8 mouse cellular contexts compared by ENCODE assay signal in genomic region chr10:56369073-56369472, GRCm38 (mm10). TPM values are rescaled to one million over a fixed set of nuclear protein-coding genes. Genes with fewer than 3 reads are reported as not detected.
DNase-seq lines count a peak whose midpoint lies in the region; ATAC-seq and TF ChIP-seq lines count a peak whose summit lies in the region.

No protein-coding gene starts in this region.

- H3K9me3 ChIP-seq in ES-E14 (ENCODE audit: control insufficient read depth, insufficient read depth, low read depth, low read length): no peaks in the 10 kb centered on the region
- no peaks in the 10 kb centered on the region for H3K9me3 ChIP-seq in forebrain, embryonic 13.5 days (replicated peaks)

- DNase-seq in ES-E14 (ENCODE audit: low read depth, low spot score): no peak
- peak; percentile 80 for DNase-seq in brain, embryonic 14.5 days (ENCODE audit: low read depth)
- peak; percentile 68 to 80 for DNase-seq in heart, postnatal 36 days
- peak; percentile 31 for DNase-seq in layer of hippocampus, adult 9-10 months (ENCODE audit: low spot score)
- peak; percentile 88 for DNase-seq in lung, postnatal 36 days
- DNase-seq in right cerebral cortex, postnatal 4 days: peak; percentile 76
- DNase-seq in yolk sac, embryonic 10.5 days (ENCODE audit: low spot score): peak; percentile 47

- no peaks in the 10 kb centered on the region for H3K36me3 ChIP-seq in ES-E14 (ENCODE audit: control insufficient read depth, insufficient read depth, low read length, poor library complexity, severe bottlenecking)
- H3K36me3 ChIP-seq in forebrain, embryonic 13.5 days (ENCODE audit: poor library complexity, severe bottlenecking): no peaks in the 10 kb centered on the region

- no peak overlapping the region for H3K9ac ChIP-seq in ES-E14 (ENCODE audit: insufficient read depth, low read depth, low read length, poor library complexity, severe bottlenecking)
- H3K9ac ChIP-seq in forebrain, embryonic 13.5 days: no peak overlapping the region

- peak; percentile 70 for ATAC-seq in forebrain, embryonic 13.5 days

- WGBS in forebrain, embryonic 13.5 days: 27% methylated on average over 7 of the region's 7 CpGs

- no peak overlapping the region for H3K4me3 ChIP-seq in ES-E14 (ENCODE audit: insufficient read depth in 1 of 2, low read depth in 1 of 2, low read length in 2 of 2, poor library complexity in 1 of 2, severe bottlenecking in 1 of 2)
- no peak overlapping the region for H3K4me3 ChIP-seq in forebrain, embryonic 13.5 days

- intact Hi-C loops in heart, postnatal 36 days (cut with DNase I): loop anchor here (1.0 to 5.0 kb wide), 4 partner anchors 632 to 1078 kb away; no protein-coding TSS in a partner anchor

- no peak overlapping the region for H3K4me2 ChIP-seq in forebrain, embryonic 13.5 days

- no peak for TF ChIP-seq POLR2A in brain, embryonic 14.5 days (IDR thresholded peaks at IDR 0.05; ENCODE audit: borderline replicate concordance, extremely low read depth, insufficient read depth, insufficient read length, poor library complexity, severe bottlenecking)

- H3K27ac ChIP-seq in ES-E14 (ENCODE audit: insufficient read depth, low read depth, low read length, poor library complexity, severe bottlenecking): no peak overlapping the region
- no peak overlapping the region for H3K27ac ChIP-seq in forebrain, embryonic 13.5 days

- peaks cover 0 to 2% of the 10 kb centered on the region in 2 experiments; a peak in 3 of 4 replicates for H3K4me1 ChIP-seq in ES-E14 (ENCODE audit: control insufficient read depth in 2 of 2, insufficient read depth in 2 of 2, low read length in 2 of 2, poor library complexity in 1 of 2)
- H3K4me1 ChIP-seq in forebrain, embryonic 13.5 days: peaks cover 5% of the 10 kb centered on the region; the same call in 1 of the 2 replicates

- H3K27me3 ChIP-seq in forebrain, embryonic 13.5 days: no peaks in the 10 kb centered on the region

- in situ Hi-C loops in ES-E14 (cut with MboI; ENCODE audit: low sequenced_read_pairs in 2 of 2, unreplicated experiment in 2 of 2): loop anchor here (25.0 kb wide), 3 partner anchors 468 to 943 kb away; no protein-coding TSS in a partner anchor

- TF ChIP-seq CTCF in brain, embryonic 14.5 days (IDR thresholded peaks at IDR 0.05; ENCODE audit: borderline replicate concordance, extremely low read depth, insufficient read depth, insufficient read length): peak; percentile 87

TF ChIP-seq in ES-E14, 5 proteins besides CTCF, POLR2A, EP300 and RAD21:
- TF ChIP-seq ZC3H11A (IDR thresholded peaks at IDR 0.05; ENCODE audit: borderline replicate concordance, low read depth, low read length) (peak; percentile 65), CHD2 (IDR thresholded peaks at IDR 0.05; ENCODE audit: low read depth, low read length) (no peak)

RNA-seq across cellular contexts. Expression of gene Gja1, which starts 8.1 kb away (rescaled TPM):
- total RNA-seq in ES-E14 (2012; rRNA removed): 156 and 171 TPM in 2 replicates
- polyA plus RNA-seq in brain, embryonic 14.5 days (2012; rRNA removed): 18.0 and 36.8 TPM in 2 replicates
- polyA plus RNA-seq in forebrain, embryonic 13.5 days (2015; fragmentation: Nextera tagmentation; extraction: Ambion mirVana): 76.0 and 76.6 TPM in 2 replicates
- total RNA-seq in heart, postnatal 36 days (2021): 100 to 1,000 TPM; 368 to 382 TPM
